Mouse (Mus musculus): ENCODE results near the gene Cfap77. TPM values are rescaled to one million over a fixed set of nuclear protein-coding genes. Genes with fewer than 3 reads are reported as not detected.

Gene Cfap77
- polyA plus RNA-seq, 1 experiment from 2014 or later = 0.71 TPM

DNA sequence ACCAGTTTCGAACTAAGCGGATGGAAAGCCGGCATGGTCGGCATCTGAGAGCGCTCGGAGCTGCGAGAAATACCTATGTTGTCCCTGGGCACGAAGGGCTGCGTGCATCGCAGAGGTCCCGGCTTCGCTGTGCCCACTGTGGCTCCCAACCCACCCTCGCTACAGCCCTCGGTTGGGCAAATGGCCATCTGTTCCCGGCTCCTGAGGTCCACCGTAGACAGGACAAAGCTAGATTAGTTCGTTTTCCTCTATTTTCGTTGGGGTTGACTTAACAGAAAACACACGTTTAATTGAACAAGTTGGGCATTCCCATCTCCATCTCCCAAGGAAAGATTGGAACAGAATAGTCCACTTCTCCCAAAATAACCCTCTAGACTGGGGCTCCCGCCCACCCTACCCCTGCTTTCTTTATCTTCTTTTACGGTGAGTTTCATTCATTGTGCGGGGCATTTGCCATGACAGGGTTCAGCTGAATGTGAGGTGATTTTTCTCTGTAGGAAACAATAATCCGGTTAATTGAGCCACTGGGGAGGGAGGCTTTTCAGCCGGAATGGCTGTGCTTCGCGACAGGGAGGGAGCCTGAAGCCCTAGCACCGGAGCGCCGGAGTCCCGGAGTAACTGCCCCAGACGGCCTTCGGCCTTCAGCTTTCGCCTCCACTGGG is 142.7 kb downstream of the Cfap77 start:
- Histone ChIP-seq H3K4me1 (replicated peaks; ENCODE audit: control insufficient read depth, insufficient read depth, low read length) (peaks cover 6% of the 10 kb centered on the region), H3K9ac (ENCODE audit: low read depth, low read length) (no peak overlapping the region), H3K27me3 (replicated peaks; ENCODE audit: control insufficient read depth, insufficient read depth, low read length) (peaks cover 100% of the 10 kb centered on the region), H3K4me3 (ENCODE audit: low read depth, low read length) (no peak overlapping the region), H3K9me3 (ENCODE audit: control insufficient read depth, low read length) (no peaks in the 10 kb centered on the region), H3K27ac (ENCODE audit: low read depth, low read length) (no peak overlapping the region), H3K36me3 (ENCODE audit: control insufficient read depth, insufficient read depth, low read length) (no peaks in the 10 kb centered on the region), H3K4me2 (no peak overlapping the region)
- ATAC-seq (replicated peaks; ENCODE audit: low FRiP score) = no peak
- DNase-seq (ENCODE audit: low spot score) = no peak
- 4% methylated on average over 33 of the region's 33 CpGs for WGBS

GRCm38 (mm10) chr2:28911331-28912038 is 143.4 kb downstream of the Cfap77 start:
- Histone ChIP-seq H3K9ac (ENCODE audit: low read depth, low read length) (no peak overlapping the region), H3K4me2 (no peak overlapping the region), H3K9me3 (ENCODE audit: control insufficient read depth, low read length) (no peaks in the 10 kb centered on the region), H3K36me3 (ENCODE audit: control insufficient read depth, insufficient read depth, low read length) (no peaks in the 10 kb centered on the region), H3K4me1 (replicated peaks; ENCODE audit: control insufficient read depth, insufficient read depth, low read length) (peaks cover 6% of the 10 kb centered on the region), H3K27me3 (replicated peaks; ENCODE audit: control insufficient read depth, insufficient read depth, low read length) (peaks cover 100% of the 10 kb centered on the region), H3K4me3 (ENCODE audit: low read depth, low read length) (no peak overlapping the region), H3K27ac (ENCODE audit: low read depth, low read length) (no peak overlapping the region)
- ATAC-seq (replicated peaks; ENCODE audit: low FRiP score) = no peak
- 3% methylated on average over 44 of the region's 44 CpGs for WGBS
- peak; percentile 47 for DNase-seq (ENCODE audit: low spot score)

- no peak for DNase-seq (ENCODE audit: low spot score)
- no peak overlapping the region for H3K4me3 ChIP-seq (ENCODE audit: low read depth, low read length)
- ATAC-seq (replicated peaks; ENCODE audit: low FRiP score) = no peak
These were observed 144.0 kb downstream of the Cfap77 start for GRCm38 (mm10) chr2:28910877-28911276.

DNA sequence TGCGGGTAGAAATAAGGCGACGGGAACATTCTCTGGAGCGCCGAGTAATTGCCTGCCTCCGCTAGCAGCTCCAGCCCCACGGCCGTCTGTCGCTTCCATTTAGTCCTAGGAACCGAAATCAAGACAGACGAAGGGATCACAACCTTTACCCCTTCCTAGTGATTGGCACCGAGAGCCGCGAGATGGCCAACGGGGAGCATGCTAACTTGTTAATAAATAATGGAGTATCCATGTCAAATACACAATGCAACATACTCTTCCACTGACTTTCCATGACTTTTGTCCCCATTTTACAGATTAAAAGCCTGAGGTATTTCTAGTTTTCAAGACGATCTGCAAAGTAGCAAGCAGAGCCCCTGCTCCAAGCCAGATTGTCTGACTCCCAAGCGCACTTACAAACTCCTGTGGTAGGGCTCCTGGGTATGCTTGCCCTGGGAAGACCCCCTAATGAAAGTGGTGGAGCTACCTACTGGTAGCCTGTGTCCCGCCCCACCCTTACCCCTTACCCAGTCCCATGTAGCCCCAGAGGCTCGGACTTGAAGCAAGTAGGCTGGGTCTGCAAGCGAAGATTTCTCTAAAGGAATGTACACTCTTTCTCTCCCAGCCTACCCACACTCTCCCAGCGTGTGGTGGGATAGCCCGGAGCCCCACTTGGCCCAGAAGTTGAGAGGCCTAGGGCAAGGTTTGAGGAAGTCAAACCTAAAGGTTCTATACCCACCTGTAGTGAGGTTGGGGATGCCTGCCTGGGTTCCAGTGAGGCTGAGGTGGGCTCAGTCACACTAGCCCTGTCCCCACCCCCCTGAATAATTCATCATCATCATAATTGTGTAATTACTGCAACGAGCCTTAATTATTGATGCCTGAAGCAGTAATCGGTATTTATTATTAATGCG is 144.8 kb downstream of the Cfap77 start:
- no peak overlapping the region for H3K27ac ChIP-seq (ENCODE audit: low read depth, low read length)
- peaks cover 6% of the 10 kb centered on the region for H3K4me1 ChIP-seq (replicated peaks; ENCODE audit: control insufficient read depth, insufficient read depth, low read length)
- ATAC-seq (replicated peaks; ENCODE audit: low FRiP score) (no peak), DNase-seq (ENCODE audit: low spot score) (no peak)
- H3K9me3 ChIP-seq (ENCODE audit: control insufficient read depth, low read length) = no peaks in the 10 kb centered on the region
- WGBS = 11% methylated on average over 25 of the region's 25 CpGs
- H3K9ac ChIP-seq (ENCODE audit: low read depth, low read length) = no peak overlapping the region
- peaks cover 88% of the 10 kb centered on the region for H3K27me3 ChIP-seq (replicated peaks; ENCODE audit: control insufficient read depth, insufficient read depth, low read length)
- no peak overlapping the region for H3K4me2 ChIP-seq
- peaks cover 1% of the 10 kb centered on the region; the same call in 1 of the 2 replicates for H3K36me3 ChIP-seq (ENCODE audit: control insufficient read depth, insufficient read depth, low read length)
- H3K4me3 ChIP-seq (ENCODE audit: low read depth, low read length) = no peak overlapping the region

More at GRCm38 (mm10) chr2:28910877-28911276, 144.0 kb downstream of the Cfap77 start:
- Histone ChIP-seq H3K9ac (ENCODE audit: low read depth, low read length) (no peak overlapping the region), H3K4me2 (no peak overlapping the region), H3K36me3 (ENCODE audit: control insufficient read depth, insufficient read depth, low read length) (no peaks in the 10 kb centered on the region; the same call in 1 of the 2 replicates), H3K27ac (ENCODE audit: low read depth, low read length) (no peak overlapping the region), H3K4me1 (replicated peaks; ENCODE audit: control insufficient read depth, insufficient read depth, low read length) (peaks cover 6% of the 10 kb centered on the region), H3K9me3 (ENCODE audit: control insufficient read depth, low read length) (no peaks in the 10 kb centered on the region), H3K27me3 (replicated peaks; ENCODE audit: control insufficient read depth, insufficient read depth, low read length) (peaks cover 96% of the 10 kb centered on the region)
- 12% methylated on average over 3 of the region's 3 CpGs for WGBS

DNA sequence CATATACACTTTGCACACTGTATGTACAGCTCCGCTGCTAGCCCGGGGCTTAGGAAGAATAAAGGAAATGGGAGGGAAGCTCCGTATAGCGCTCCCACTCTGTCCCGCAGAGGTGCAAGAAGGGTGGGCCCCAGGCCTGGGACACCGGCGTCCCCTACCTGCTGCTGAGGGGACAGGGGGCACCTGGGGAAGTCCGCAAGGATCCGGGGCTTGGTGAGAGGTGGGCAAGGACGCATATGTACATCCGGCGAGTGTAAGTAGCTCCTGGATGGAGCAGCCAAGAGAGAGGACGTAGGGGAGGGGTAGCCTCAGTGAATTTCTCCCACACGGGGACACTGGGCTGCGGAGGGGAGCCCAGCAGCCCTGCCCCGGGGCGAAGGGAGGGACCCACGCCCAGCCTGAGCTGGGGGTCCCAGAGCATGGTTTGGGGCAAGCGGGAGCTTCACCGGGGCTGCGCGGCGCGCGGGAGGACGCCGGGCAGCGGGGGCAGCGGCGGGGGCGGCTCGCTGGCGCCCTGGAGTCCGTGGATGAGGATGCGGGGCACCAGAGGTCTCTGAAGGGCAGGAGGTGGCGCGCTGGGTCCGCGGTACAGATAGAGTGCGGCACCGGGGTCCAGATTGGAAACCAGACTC is 145.6 kb downstream of the Cfap77 start:
- WGBS = 2% methylated on average over 41 of the region's 41 CpGs
- H3K9me3 ChIP-seq (ENCODE audit: control insufficient read depth, low read length) = no peaks in the 10 kb centered on the region
- H3K4me2 ChIP-seq = no peak overlapping the region
- peaks cover 80% of the 10 kb centered on the region for H3K27me3 ChIP-seq (replicated peaks; ENCODE audit: control insufficient read depth, insufficient read depth, low read length)
- no peak for ATAC-seq (replicated peaks; ENCODE audit: low FRiP score)
- H3K36me3 ChIP-seq (ENCODE audit: control insufficient read depth, insufficient read depth, low read length) = peaks cover 2% of the 10 kb centered on the region; the same call in 1 of the 2 replicates
- no peak for DNase-seq (ENCODE audit: low spot score)
- peaks cover 6% of the 10 kb centered on the region for H3K4me1 ChIP-seq (replicated peaks; ENCODE audit: control insufficient read depth, insufficient read depth, low read length)
- H3K4me3 ChIP-seq (ENCODE audit: low read depth, low read length) = no peak overlapping the region
- H3K9ac ChIP-seq (ENCODE audit: low read depth, low read length) = no peak overlapping the region
- no peak overlapping the region for H3K27ac ChIP-seq (ENCODE audit: low read depth, low read length)

- DNase-seq (ENCODE audit: low spot score) (peak; percentile 50), ATAC-seq (replicated peaks; ENCODE audit: low FRiP score) (no peak)
- Histone ChIP-seq H3K9ac (ENCODE audit: low read depth, low read length) (no peak overlapping the region), H3K27me3 (replicated peaks; ENCODE audit: control insufficient read depth, insufficient read depth, low read length) (peaks cover 73% of the 10 kb centered on the region), H3K4me1 (replicated peaks; ENCODE audit: control insufficient read depth, insufficient read depth, low read length) (peaks cover 6% of the 10 kb centered on the region), H3K4me2 (peak overlapping the region; percentile 47), H3K4me3 (ENCODE audit: low read depth, low read length) (peak overlapping the region; percentile 32), H3K27ac (ENCODE audit: low read depth, low read length) (no peak overlapping the region), H3K36me3 (ENCODE audit: control insufficient read depth, insufficient read depth, low read length) (peaks cover 2% of the 10 kb centered on the region; the same call in 1 of the 2 replicates), H3K9me3 (ENCODE audit: control insufficient read depth, low read length) (no peaks in the 10 kb centered on the region)
- WGBS = 2% methylated on average over 39 of the region's 39 CpGs
These were observed 146.3 kb downstream of the Cfap77 start for GRCm38 (mm10) chr2:28908389-28909153.

GRCm38 (mm10) chr2:28907691-28908388 is 147.0 kb downstream of the Cfap77 start:
- peaks cover 2% of the 10 kb centered on the region; the same call in 1 of the 2 replicates for H3K36me3 ChIP-seq (ENCODE audit: control insufficient read depth, insufficient read depth, low read length)
- no peak for ATAC-seq (replicated peaks; ENCODE audit: low FRiP score)

More at GRCm38 (mm10) chr2:28907691-28908388, 147.0 kb downstream of the Cfap77 start:
- WGBS = 10% methylated on average over 10 of the region's 10 CpGs
- Histone ChIP-seq H3K4me1 (replicated peaks; ENCODE audit: control insufficient read depth, insufficient read depth, low read length) (peaks cover 6% of the 10 kb centered on the region), H3K27ac (ENCODE audit: low read depth, low read length) (no peak overlapping the region), H3K27me3 (replicated peaks; ENCODE audit: control insufficient read depth, insufficient read depth, low read length) (peaks cover 66% of the 10 kb centered on the region), H3K4me3 (ENCODE audit: low read depth, low read length) (peak overlapping the region; percentile 32), H3K4me2 (peak overlapping the region; percentile 47), H3K9me3 (ENCODE audit: control insufficient read depth, low read length) (no peaks in the 10 kb centered on the region), H3K9ac (ENCODE audit: low read depth, low read length) (no peak overlapping the region)
- no peak for DNase-seq (ENCODE audit: low spot score)

All from liver, embryonic 11.5 days (tissue).